ENCODE assay signal across 8 mouse cellular contexts in the genomic region with DNA sequence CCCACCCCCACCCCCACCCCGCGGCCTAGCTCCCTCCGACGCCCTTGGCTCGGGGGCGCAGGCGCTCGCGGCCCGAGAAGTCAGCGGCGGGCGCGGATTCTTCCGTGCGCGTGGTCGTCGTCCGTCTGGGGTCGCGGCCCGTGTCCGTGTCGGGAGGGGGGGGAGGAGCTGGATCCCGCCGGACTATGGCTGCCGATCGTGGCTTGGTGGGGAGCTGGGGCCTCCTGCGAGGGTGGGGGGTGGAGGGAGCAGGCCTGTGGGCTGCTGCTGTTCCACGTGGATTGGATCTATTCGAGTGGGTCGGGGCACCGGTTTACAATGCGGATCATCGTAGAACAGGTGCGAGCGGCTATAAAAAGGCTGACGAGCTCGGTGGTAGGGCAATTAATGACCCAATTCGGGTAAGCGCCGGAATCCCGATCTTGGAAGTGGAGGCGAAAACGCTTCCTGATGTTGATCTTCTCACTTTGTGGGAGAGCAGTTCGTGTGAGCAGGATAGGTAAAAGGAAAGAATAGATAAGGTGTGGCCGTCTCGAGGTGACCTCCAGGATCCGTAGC. TPM values are rescaled to one million over a fixed set of nuclear protein-coding genes. Genes with fewer than 3 reads are reported as not detected.
DNase-seq lines count a peak whose midpoint lies in the region; ATAC-seq and TF ChIP-seq lines count a peak whose summit lies in the region.

No protein-coding gene starts in this region.

- H3K27ac ChIP-seq in bone marrow macrophage, adult 2 months (ENCODE audit: insufficient read depth, low read depth, low read length) = peak overlapping the region; percentile 22
- H3K27ac ChIP-seq in forebrain, embryonic 13.5 days = peak overlapping the region; percentile 91
- H3K27ac ChIP-seq in lung, embryonic 15.5 days = peak overlapping the region; percentile 99

- H3K4me2 ChIP-seq in forebrain, embryonic 13.5 days = peak overlapping the region; percentile 66
- peak overlapping the region; percentile 50 for H3K4me2 ChIP-seq in lung, embryonic 15.5 days

- peak; percentile 3 to 7 for DNase-seq in lung, adult 18-20 months
- no peak for DNase-seq in lung, postnatal 36 days
- DNase-seq in kidney, adult 18-20 months = peak; percentile 18
- DNase-seq in right cerebral cortex, postnatal 25 days = peak; percentile 5
- DNase-seq in left cerebral cortex, adult 11 months (ENCODE audit: low spot score) = no peak

- peak; percentile 14; the same call in 1 of the 2 replicates for ATAC-seq in forebrain, embryonic 13.5 days
- no peak for ATAC-seq in lung, embryonic 15.5 days (ENCODE audit: borderline replicate concordance, extremely low read depth, low FRiP score, low TSS enrichment)

- no peaks in the 10 kb centered on the region for H3K27me3 ChIP-seq in forebrain, embryonic 13.5 days
- H3K27me3 ChIP-seq in lung, embryonic 15.5 days = no peaks in the 10 kb centered on the region

- no peaks in the 10 kb centered on the region for H3K9me3 ChIP-seq in forebrain, embryonic 13.5 days (replicated peaks)
- no peaks in the 10 kb centered on the region for H3K9me3 ChIP-seq in lung, embryonic 15.5 days

- H3K4me1 ChIP-seq in bone marrow macrophage, adult 2 months (ENCODE audit: control insufficient read depth, insufficient read depth, low read length) = peaks cover 4% of the 10 kb centered on the region
- H3K4me1 ChIP-seq in forebrain, embryonic 13.5 days = peaks cover 8% of the 10 kb centered on the region
- peaks cover 5% of the 10 kb centered on the region; the same call in 1 of the 2 replicates for H3K4me1 ChIP-seq in lung, embryonic 15.5 days

- 23% methylated on average over 37 of the region's 50 CpGs for WGBS in forebrain, embryonic 13.5 days
- 25% methylated on average over 35 of the region's 50 CpGs for WGBS in lung, embryonic 15.5 days

- no peak for TF ChIP-seq POLR2A in bone marrow macrophage, adult 2 months (IDR thresholded peaks at IDR 0.05; ENCODE audit: borderline replicate concordance, low read depth, low read length)

- TF ChIP-seq CTCF in bone marrow macrophage, adult 2 months (IDR thresholded peaks at IDR 0.05; ENCODE audit: low read depth, low read length) = no peak

- H3K9ac ChIP-seq in forebrain, embryonic 13.5 days = peak overlapping the region; percentile 71
- peak overlapping the region; percentile 77 for H3K9ac ChIP-seq in lung, embryonic 15.5 days

- H3K4me3 ChIP-seq in bone marrow macrophage, adult 2 months (ENCODE audit: insufficient read depth, low read length) = peak overlapping the region; percentile 94
- peak overlapping the region; percentile 61 for H3K4me3 ChIP-seq in forebrain, embryonic 13.5 days
- peak overlapping the region; percentile 68 for H3K4me3 ChIP-seq in lung, embryonic 15.5 days

- 0 out of 2 replicates have a peak, but pooled peaks cover 3% of the 10 kb centered on the region for H3K36me3 ChIP-seq in forebrain, embryonic 13.5 days (ENCODE audit: poor library complexity, severe bottlenecking)
- H3K36me3 ChIP-seq in lung, embryonic 15.5 days = 0 out of 2 replicates have a peak, but pooled peaks cover 5% of the 10 kb centered on the region

RNA-seq across cellular contexts. Expression of a gene that starts 0.8 kb away (rescaled TPM):
- polyA plus RNA-seq in bone marrow macrophage, adult 2 months (2012; ENCODE audit: insufficient read depth, insufficient read length, missing spikeins) = 87.9 and 89.6 TPM in 2 replicates
- 266 and 278 TPM in 2 replicates for polyA plus RNA-seq in forebrain, embryonic 13.5 days (2015; fragmentation: Nextera tagmentation; extraction: Ambion mirVana)
- 559 and 561 TPM in 2 replicates for polyA plus RNA-seq in lung, embryonic 15.5 days (2015; fragmentation: Nextera tagmentation; extraction: Ambion mirVana)

Comparison
In these comparisons a context has a peak if more than half of its experiments do, and no peak if none do; other contexts are left out.
1. DNase-seq: peak in lung, adult 18-20 months (2 of 2), kidney, adult 18-20 months (single experiment) and right cerebral cortex, postnatal 25 days (single experiment); none in lung, postnatal 36 days (single experiment) and left cerebral cortex, adult 11 months (single experiment).
2. H3K27ac ChIP-seq: peak in every context shown above with its lines; median percentile 99 in lung, embryonic 15.5 days; 91 in forebrain, embryonic 13.5 days; 22 in bone marrow macrophage, adult 2 months.
3. Peak in every context shown above with its lines, with median percentiles within 50 percentile points of each other: H3K4me3 ChIP-seq.